Comparison of ENCODE assay signal across 23 mouse cellular contexts in the genomic region with DNA sequence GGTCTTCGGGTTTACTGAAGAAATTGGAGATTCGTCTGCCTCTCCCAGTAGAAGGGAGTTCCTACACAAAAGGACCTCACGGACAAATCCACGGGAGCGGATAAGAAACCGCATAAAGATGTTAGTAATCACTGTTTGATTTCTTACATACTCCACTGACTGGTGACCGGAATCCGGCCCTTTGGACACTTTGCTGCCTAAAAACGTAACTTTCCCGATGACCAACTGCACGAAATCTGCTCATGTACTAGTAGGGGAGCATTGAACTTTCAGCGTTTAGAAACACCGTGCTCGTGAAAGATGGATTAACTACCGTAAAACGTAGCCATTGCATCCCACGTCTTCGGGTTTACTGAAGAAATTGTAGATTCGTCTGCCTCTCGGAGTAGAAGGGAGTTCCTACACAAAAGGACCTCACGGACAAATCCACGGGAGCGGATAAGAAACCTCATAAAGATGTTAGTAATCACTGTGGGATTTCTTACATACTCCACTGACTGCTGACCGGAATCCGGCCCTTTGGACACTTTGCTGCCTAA. TPM values are rescaled to one million over a fixed set of nuclear protein-coding genes. Genes with fewer than 3 reads are reported as not detected.
DNase-seq lines count a peak whose midpoint lies in the region; ATAC-seq lines count a peak whose summit lies in the region.
"Not testable (repeated sequence)": the region's sequence is repeated elsewhere in the genome, so short reads cannot be mapped to it uniquely, and the experiment has no call there.
"Had no signal": no experiment of that assay in that cellular context is flagged by ENCODE, and none has a peak within 500 bp of the region (broad histone marks: within the 10 kb centered on the region; RNA-seq: fewer than 3 reads in every experiment).

No protein-coding gene starts in this region.

- not testable (repeated sequence) for ATAC-seq in hindbrain, embryonic 14.5 days (ENCODE audit: low FRiP score)

- H3K4me3 ChIP-seq in hindbrain, embryonic 14.5 days (replicated peaks; ENCODE audit: low read length), result not testable (repeated sequence)

- not testable (repeated sequence) for H3K9ac ChIP-seq in hindbrain, embryonic 14.5 days

- H3K27ac ChIP-seq in hindbrain, embryonic 14.5 days, result not testable (repeated sequence)

- not testable (repeated sequence) for H3K4me2 ChIP-seq in hindbrain, embryonic 14.5 days (replicated peaks)

- not testable (repeated sequence) for H3K4me1 ChIP-seq in hindbrain, embryonic 14.5 days (replicated peaks; ENCODE audit: control insufficient read depth, insufficient read depth, low read length)

- not testable (repeated sequence) for H3K36me3 ChIP-seq in hindbrain, embryonic 14.5 days (replicated peaks; ENCODE audit: control insufficient read depth, insufficient read depth)

- 1% methylated on average over 23 of the region's 25 CpGs for WGBS in hindbrain, embryonic 14.5 days

- H3K9me3 ChIP-seq in hindbrain, embryonic 14.5 days (ENCODE audit: control insufficient read depth, low read length), result not testable (repeated sequence)

- peak; percentile 28 for DNase-seq in embryo, embryonic 10.5 days (ENCODE audit: low spot score)
- DNase-seq in gastrocnemius, postnatal 10 days, result peak; percentile 5
- DNase-seq in hindbrain, embryonic 14.5 days (ENCODE audit: low spot score), result peak; percentile 18
- peak; percentile 23 for DNase-seq in lung, postnatal 10 days
- peak; percentile 20 for DNase-seq in neural tube, embryonic 10.5 days (ENCODE audit: extremely low spot score, low spot score)
- peak; percentile 25 to 70 for DNase-seq in spleen, postnatal 4 days (ENCODE audit: low spot score in 2 of 2)

- peaks cover 18% of the 10 kb centered on the region for H3K27me3 ChIP-seq in hindbrain, embryonic 14.5 days (ENCODE audit: control insufficient read depth, insufficient read depth, low read length)

RNA-seq across cellular contexts. Expression of a gene that starts 9.8 kb away (rescaled TPM):
- total RNA-seq in gastrocnemius, postnatal 10 days (2021), result not detected
- polyA plus RNA-seq in hindbrain, embryonic 14.5 days (2014; fragmentation: Nextera tagmentation; extraction: Ambion mirVana), result not detected in 2 replicates
- total RNA-seq: adrenal gland, postnatal 14 days; gastrocnemius, postnatal 4 days; hematopoietic stem cell, adult 5-6 weeks; left cerebral cortex, adult 18-20 months; left cerebral cortex, postnatal 25 days; midbrain, postnatal 0 days had no signal
- polyA plus RNA-seq: embryonic facial prominence, embryonic 12.5 days; forebrain, embryonic 12.5 days; heart, embryonic 15.5 days; kidney, embryonic 16.5 days; large intestine, adult 2 months; limb, embryonic 15.5 days; liver, embryonic 14.5 days; lung, embryonic 14.5 days; midbrain, postnatal 0 days; spleen, adult 2 months; stomach, embryonic 16.5 days; thymus, adult 2 months had no signal

RNA-seq across cellular contexts. Expression of a gene that starts 15.3 kb away (rescaled TPM):
- total RNA-seq in gastrocnemius, postnatal 10 days (2021), result under 1 TPM in 1 of 2 experiments, not detected in 1; 0.29 TPM
- not detected in 2 replicates for polyA plus RNA-seq in hindbrain, embryonic 14.5 days (2014; fragmentation: Nextera tagmentation; extraction: Ambion mirVana)
- total RNA-seq: left cerebral cortex, postnatal 25 days; midbrain, postnatal 0 days had no signal
- polyA plus RNA-seq: embryonic facial prominence, embryonic 12.5 days; forebrain, embryonic 12.5 days; heart, embryonic 15.5 days; kidney, embryonic 16.5 days; lung, embryonic 14.5 days; midbrain, postnatal 0 days had no signal
